Mouse (Mus musculus) intestine, postnatal 0 days (tissue): ENCODE results near the gene Prkcb. TPM values are rescaled to one million over a fixed set of nuclear protein-coding genes. Genes with fewer than 3 reads are reported as not detected.

Experiments used
- ATAC-seq: fragments of 200-750 bp; cut with Nextera tagmentation; 2 replicates; pipeline ENCODE4 v1.8.0; 2017; ENCODE audit warnings: mild to moderate bottlenecking, moderate TSS enrichment, moderate library complexity
- H3K27ac ChIP-seq: fragments of 300-500 bp; sonication (generic); 2 replicates; pipeline ENCODE4 v1.5.1; 2014; ENCODE audit warnings: mild to moderate bottlenecking, low read depth, low read length, moderate library complexity
- H3K27me3 ChIP-seq: fragments of 300-500 bp; sonication (generic); replicated peaks from 2 replicates; pipeline ENCODE4 v1.6.1; 2014; ENCODE audit warnings: low read length, mixed read lengths; ENCODE audit not compliant: control insufficient read depth, insufficient read depth
- H3K36me3 ChIP-seq: fragments of 300-500 bp; sonication (generic); 2 replicates; pipeline ENCODE4 v1.6.1; 2014; ENCODE audit warnings: mild to moderate bottlenecking, moderate library complexity; ENCODE audit not compliant: control insufficient read depth, insufficient read depth
- H3K4me1 ChIP-seq: fragments of 300-500 bp; sonication (generic); replicated peaks from 2 replicates; pipeline ENCODE4 v1.6.1; 2014; ENCODE audit warnings: antibody characterized with exemption, low read length, mixed read lengths; ENCODE audit not compliant: control insufficient read depth, insufficient read depth
- H3K4me2 ChIP-seq: fragments of 300-500 bp; sonication (generic); replicated peaks from 2 replicates; pipeline ENCODE4 v1.6.1; 2014; ENCODE audit warnings: low read depth, mild to moderate bottlenecking, moderate library complexity
- H3K4me3 ChIP-seq: fragments of 300-500 bp; sonication (generic); 2 replicates; pipeline ENCODE4 v1.5.1; 2014; ENCODE audit warnings: low read depth, low read length
- H3K9ac ChIP-seq: fragments of 300-500 bp; sonication (generic); 2 replicates; pipeline ENCODE4 v1.6.1; 2014; ENCODE audit warnings: mild to moderate bottlenecking, low read depth, low read length
- H3K9me3 ChIP-seq: fragments of 300-500 bp; sonication (generic); 2 replicates; pipeline ENCODE4 v1.6.1; 2016; ENCODE audit warnings: mixed run types; ENCODE audit not compliant: control insufficient read depth
- CTCF ChIP-seq: sonication (generic); IDR thresholded peaks from 2 replicates; pipeline ENCODE4 v1.5.1; 2016; ENCODE audit warnings: low read depth, mild to moderate bottlenecking, control low read depth, antibody characterized with exemption, moderate library complexity
- WGBS: fragments of 180-500 bp; shearing (Covaris S2); extraction: QIAGEN DNeasy Blood & Tissue Kit; methylation state at CpG from one replicate; pipeline ENCODE4 v1.1.7; 2014; 5-methylcytosine and 5-hydroxymethylcytosine counted together
- polyA plus RNA-seq: library from polyadenylated mRNA; unstranded; fragments of >200 nt; fragmentation: Nextera tagmentation; extraction: Ambion mirVana; gene quantifications from 2 replicates; pipeline ENCODE4 v1.2.1, GENCODE M21; 2015

Gene Prkcb
- polyA plus RNA-seq, 1 experiment from 2014 or later, result 4.7 TPM

DNA sequence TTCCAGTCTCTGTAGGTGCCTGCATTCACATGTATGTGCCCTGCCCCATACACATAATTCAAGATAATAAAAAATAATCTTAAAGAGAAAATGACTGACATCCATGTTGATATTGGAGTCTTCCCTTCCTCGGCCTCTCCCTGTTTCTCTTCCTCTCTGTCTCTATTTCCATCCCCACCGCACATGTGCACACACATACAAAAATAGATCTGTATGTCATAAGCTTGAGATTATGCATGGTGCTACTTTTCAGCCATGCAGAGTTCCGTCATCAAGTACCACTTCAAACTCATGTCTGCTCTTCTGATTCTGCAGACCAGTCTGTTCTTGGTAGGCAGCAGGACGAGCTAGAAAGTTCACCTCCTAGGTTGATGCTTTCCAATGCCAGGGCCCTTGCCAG lies 6.8 kb downstream of the Prkcb start:
- TF ChIP-seq CTCF, result no peak
- WGBS, result 90% methylated on average over 4 of the region's 4 CpGs
- Histone ChIP-seq H3K36me3 (no peaks in the 10 kb centered on the region), H3K27ac (no peak overlapping the region), H3K4me3 (no peak overlapping the region), H3K4me2 (no peak overlapping the region), H3K9ac (no peak overlapping the region), H3K4me1 (no peaks in the 10 kb centered on the region), H3K27me3 (peaks cover 4% of the 10 kb centered on the region), H3K9me3 (no peaks in the 10 kb centered on the region)
- ATAC-seq, result no peak

DNA sequence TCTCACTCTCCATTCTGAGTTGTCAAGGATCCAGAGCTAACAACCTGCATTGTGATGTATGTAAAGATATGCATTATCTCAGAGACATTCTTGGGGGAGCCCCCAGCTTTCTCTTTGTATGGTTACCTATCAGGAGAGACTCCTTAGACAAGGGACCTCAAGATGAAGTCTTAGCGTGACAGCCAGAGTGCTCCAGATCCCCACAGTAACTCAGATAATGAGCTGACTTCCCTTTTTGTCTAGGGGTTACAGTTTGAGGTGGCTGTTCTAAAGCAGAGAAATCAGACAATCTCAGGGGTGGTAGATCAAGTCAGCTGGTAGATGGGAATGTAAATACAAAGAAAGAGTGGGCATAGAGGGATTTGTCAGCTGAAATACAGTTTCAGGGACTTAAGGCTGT lies 7.8 kb downstream of the Prkcb start:
- no peaks in the 10 kb centered on the region for H3K4me1 ChIP-seq
- 70% methylated on average over 1 of the region's 1 CpGs for WGBS

GRCm38 (mm10) chr7:122296805-122297204 lies 8.3 kb downstream of the Prkcb start:
- Histone ChIP-seq H3K4me2 (no peak overlapping the region), H3K4me3 (no peak overlapping the region), H3K27ac (no peak overlapping the region), H3K36me3 (no peaks in the 10 kb centered on the region), H3K9ac (no peak overlapping the region), H3K27me3 (no peaks in the 10 kb centered on the region), H3K4me1 (no peaks in the 10 kb centered on the region), H3K9me3 (no peaks in the 10 kb centered on the region)
- ATAC-seq, result no peak
- TF ChIP-seq CTCF, result no peak
- 86% methylated on average over 3 of the region's 3 CpGs for WGBS

More for the DNA sequence above, 7.8 kb downstream of the Prkcb start:
- Histone ChIP-seq H3K27ac (no peak overlapping the region), H3K36me3 (no peaks in the 10 kb centered on the region), H3K4me3 (no peak overlapping the region), H3K9me3 (no peaks in the 10 kb centered on the region), H3K27me3 (no peaks in the 10 kb centered on the region), H3K9ac (no peak overlapping the region), H3K4me2 (no peak overlapping the region)
- ATAC-seq, result no peak
- TF ChIP-seq CTCF, result no peak

DNA sequence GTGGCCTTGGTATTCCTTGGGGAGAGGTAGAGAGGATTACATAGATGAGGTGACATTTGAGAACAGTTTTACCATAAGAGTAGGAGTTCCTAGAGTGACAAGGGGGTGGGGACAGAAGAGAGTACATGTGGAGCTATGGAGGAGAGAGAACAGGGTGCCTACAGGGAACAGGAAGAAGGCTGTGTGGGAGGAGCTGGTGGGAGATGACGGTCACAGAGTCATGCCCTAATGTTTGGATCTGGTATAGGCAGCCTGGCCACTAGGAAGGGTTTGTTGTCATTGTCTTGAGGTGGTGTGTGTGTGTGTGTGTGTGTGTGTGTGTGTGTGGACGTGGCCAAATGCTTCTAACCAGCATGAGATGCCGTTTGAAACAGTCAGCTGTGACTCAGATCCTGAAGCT lies 9.1 kb downstream of the Prkcb start:
- no peak overlapping the region for H3K9ac ChIP-seq
- ATAC-seq, result no peak
- no peaks in the 10 kb centered on the region for H3K27me3 ChIP-seq
- H3K36me3 ChIP-seq, result no peaks in the 10 kb centered on the region
- WGBS, result 48% methylated on average over 3 of the region's 3 CpGs
- H3K4me1 ChIP-seq, result no peaks in the 10 kb centered on the region
- H3K27ac ChIP-seq, result no peak overlapping the region
- no peak overlapping the region for H3K4me3 ChIP-seq
- no peak for TF ChIP-seq CTCF
- H3K9me3 ChIP-seq, result no peaks in the 10 kb centered on the region
- H3K4me2 ChIP-seq, result no peak overlapping the region

GRCm38 (mm10) chr7:122298715-122299114 lies 10.2 kb downstream of the Prkcb start:
- Histone ChIP-seq H3K27ac (no peak overlapping the region), H3K4me1 (no peaks in the 10 kb centered on the region), H3K9me3 (no peaks in the 10 kb centered on the region), H3K4me3 (no peak overlapping the region), H3K27me3 (no peaks in the 10 kb centered on the region), H3K36me3 (no peaks in the 10 kb centered on the region), H3K9ac (no peak overlapping the region), H3K4me2 (no peak overlapping the region)
- no peak for ATAC-seq
- WGBS, result 85% methylated on average over 2 of the region's 2 CpGs
- no peak for TF ChIP-seq CTCF

DNA sequence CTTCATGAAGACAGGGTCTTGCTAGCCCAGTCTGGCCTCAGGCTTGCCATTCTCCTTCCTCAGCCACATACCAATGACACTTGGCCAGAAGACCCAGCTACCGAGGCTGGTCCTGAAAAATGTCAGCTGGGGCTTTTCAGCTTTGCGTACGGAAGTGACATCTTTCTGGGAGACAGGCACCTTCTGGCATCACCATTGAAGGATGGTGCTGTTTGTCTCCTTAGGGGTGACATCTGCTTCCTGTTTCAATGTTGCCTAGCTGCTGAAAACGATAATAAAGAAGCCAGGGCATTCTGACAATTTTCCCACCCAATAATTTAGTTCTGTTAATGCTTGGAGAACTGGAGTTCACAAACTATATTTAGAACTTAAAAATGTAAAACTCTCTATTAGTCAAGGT lies 12.0 kb downstream of the Prkcb start:
- no peaks in the 10 kb centered on the region for H3K4me1 ChIP-seq
- WGBS, result 72% methylated on average over 4 of the region's 4 CpGs

DNA sequence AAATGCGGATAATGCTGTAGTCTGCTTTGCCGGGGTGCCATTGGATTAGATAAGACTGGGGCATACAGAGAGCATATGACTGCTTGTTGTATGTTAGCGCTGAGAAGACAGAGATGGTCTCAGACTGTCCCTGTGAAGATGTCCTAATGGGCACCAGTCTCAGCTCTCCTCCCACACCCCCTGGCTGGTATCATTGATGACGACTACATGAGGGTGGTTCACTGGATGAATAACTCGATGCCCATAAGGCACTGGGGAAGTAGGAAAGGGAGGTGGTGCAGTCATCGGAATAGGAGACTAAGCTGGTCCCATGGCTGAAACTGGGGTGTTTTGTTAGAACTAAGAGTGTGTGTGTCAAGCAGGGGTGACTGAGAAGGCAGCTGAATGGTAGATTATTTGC lies 14.0 kb downstream of the Prkcb start:
- 86% methylated on average over 6 of the region's 6 CpGs for WGBS
- no peaks in the 10 kb centered on the region for H3K9me3 ChIP-seq
- no peak overlapping the region for H3K4me3 ChIP-seq
- H3K36me3 ChIP-seq, result no peaks in the 10 kb centered on the region
- no peak for TF ChIP-seq CTCF
- H3K4me2 ChIP-seq, result no peak overlapping the region
- no peaks in the 10 kb centered on the region for H3K27me3 ChIP-seq
- H3K27ac ChIP-seq, result no peak overlapping the region
- no peak overlapping the region for H3K9ac ChIP-seq
- no peak for ATAC-seq
- H3K4me1 ChIP-seq, result no peaks in the 10 kb centered on the region

More for the DNA sequence above, 12.0 kb downstream of the Prkcb start:
- H3K9me3 ChIP-seq, result no peaks in the 10 kb centered on the region
- no peak for TF ChIP-seq CTCF
- no peaks in the 10 kb centered on the region for H3K27me3 ChIP-seq
- no peak overlapping the region for H3K4me2 ChIP-seq
- no peak overlapping the region for H3K9ac ChIP-seq
- H3K36me3 ChIP-seq, result no peaks in the 10 kb centered on the region
- no peak for ATAC-seq
- no peak overlapping the region for H3K27ac ChIP-seq
- no peak overlapping the region for H3K4me3 ChIP-seq
